Mouse (Mus musculus): ENCODE results near the gene Acoxl.

GRCm38 (mm10) chr2:127928871-127929270 is 90.2 kb downstream of the Acoxl start:
- no peak for TF ChIP-seq CTCF (IDR thresholded peaks at IDR 0.05)
- no peak for TF ChIP-seq POLR2A (IDR thresholded peaks at IDR 0.05; ENCODE audit: insufficient read depth, low read depth, low read length)

Measured in heart, adult 2 months (tissue).